Mouse (Mus musculus) liver, postnatal 0 days (tissue): ENCODE results near the gene Gm7534.

ENCODE experiments used
- CTCF ChIP-seq: sonication (generic); IDR thresholded peaks from 2 replicates; pipeline ENCODE4 v1.5.1; 2016; ENCODE audit warnings: antibody characterized with exemption, low read depth
- EP300 ChIP-seq: IDR thresholded peaks from 2 replicates; pipeline ENCODE4 v1.6.1; 2016; ENCODE audit warnings: antibody characterized with exemption, low read depth, mild to moderate bottlenecking

DNA sequence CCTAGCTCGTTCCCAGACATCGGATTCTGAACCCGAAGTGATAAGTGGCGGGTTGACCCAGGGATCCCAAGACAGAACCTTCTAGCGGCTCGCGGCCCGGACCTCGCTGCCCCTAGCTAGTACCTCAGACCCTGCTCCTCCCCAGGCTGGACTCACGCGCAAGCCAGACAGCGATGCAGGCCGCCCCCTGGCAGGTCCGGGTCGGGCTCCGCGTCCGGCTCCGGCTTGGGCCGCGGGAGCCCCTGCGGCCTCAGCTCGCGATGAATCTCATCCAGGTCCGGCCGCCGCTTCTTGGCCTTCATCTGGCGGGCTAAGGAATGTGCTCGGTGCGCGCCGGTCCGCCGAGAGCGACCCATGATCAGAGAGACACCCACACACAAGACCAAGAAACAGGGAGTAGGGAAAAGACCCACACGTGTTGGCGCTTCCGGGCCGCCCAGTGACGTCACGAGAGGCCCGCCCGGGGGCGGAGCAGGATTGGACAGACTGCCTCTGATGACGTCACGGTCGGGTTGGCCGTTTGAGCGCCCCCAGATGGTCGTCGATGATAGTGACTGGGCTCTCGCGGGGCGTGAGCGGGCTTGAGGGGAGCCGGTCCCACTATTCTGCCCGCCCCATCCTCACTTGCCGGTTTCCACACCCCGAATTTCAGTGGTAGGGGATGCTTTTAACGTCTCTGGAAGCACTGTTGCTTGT, 42.5 kb upstream of the Gm7534 start, which contains the start of gene Zfp593:
- TF ChIP-seq CTCF: peak; percentile 89
- TF ChIP-seq EP300: no peak
